Mouse (Mus musculus) embryo, embryonic 11.5 days (tissue): ENCODE results near the gene Ndc1.

Source experiments
- DNase-seq: peaks from one replicate; pipeline ENCODE4 v3.0.0-alpha.2; 2012; ENCODE audit warnings: low read depth, low spot score

The Ndc1 gene

DNA sequence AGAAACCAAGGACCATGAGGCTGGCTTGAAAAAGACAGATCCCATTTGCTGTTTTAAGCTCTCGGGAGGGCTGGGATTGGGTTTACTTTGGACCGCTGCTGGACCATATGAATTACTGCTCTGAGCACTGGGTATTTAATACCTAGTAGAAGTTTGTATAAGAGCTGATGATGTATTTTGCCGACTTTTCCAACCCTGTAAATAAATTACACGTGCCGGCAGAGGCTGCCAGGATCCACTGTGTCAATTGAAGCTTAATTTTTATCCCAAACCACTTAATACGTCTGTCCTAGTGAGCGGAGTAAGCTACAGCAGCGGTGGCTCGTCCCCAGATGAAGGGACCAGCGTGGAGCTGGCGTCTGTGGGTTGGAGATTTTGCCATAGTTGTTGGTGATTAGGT is 74.7 kb downstream of the Ndc1 start:
- DNase-seq = no peak

- DNase-seq = no peak
These were observed 75.4 kb downstream of the Ndc1 start for GRCm38 (mm10) chr4:107442891-107443483.

GRCm38 (mm10) chr4:107443621-107444020 is 76.0 kb downstream of the Ndc1 start:
- DNase-seq = no peak

DNA sequence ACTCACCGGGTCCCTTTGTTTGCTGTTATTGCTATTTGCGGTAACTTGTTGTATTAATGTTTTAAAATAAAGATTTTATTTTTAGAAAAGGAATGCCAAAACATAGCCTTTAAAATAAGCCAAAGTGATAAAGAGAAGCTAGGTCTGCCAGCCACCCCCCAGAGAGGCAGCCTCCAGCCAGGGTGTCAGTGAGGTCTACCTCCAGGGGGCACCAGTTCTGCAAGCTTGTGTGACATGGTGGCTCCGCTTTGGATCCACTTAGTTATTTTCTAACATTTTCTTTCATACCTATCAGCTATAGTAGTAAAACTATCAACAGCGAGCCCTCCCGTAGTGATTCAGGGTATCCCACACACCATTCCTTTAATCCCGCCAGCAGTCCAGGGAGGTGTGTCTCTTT is 80.9 kb downstream of the Ndc1 start:
- no peak for DNase-seq

GRCm38 (mm10) chr4:107449519-107449918 is 81.9 kb downstream of the Ndc1 start:
- DNase-seq = no peak

DNA sequence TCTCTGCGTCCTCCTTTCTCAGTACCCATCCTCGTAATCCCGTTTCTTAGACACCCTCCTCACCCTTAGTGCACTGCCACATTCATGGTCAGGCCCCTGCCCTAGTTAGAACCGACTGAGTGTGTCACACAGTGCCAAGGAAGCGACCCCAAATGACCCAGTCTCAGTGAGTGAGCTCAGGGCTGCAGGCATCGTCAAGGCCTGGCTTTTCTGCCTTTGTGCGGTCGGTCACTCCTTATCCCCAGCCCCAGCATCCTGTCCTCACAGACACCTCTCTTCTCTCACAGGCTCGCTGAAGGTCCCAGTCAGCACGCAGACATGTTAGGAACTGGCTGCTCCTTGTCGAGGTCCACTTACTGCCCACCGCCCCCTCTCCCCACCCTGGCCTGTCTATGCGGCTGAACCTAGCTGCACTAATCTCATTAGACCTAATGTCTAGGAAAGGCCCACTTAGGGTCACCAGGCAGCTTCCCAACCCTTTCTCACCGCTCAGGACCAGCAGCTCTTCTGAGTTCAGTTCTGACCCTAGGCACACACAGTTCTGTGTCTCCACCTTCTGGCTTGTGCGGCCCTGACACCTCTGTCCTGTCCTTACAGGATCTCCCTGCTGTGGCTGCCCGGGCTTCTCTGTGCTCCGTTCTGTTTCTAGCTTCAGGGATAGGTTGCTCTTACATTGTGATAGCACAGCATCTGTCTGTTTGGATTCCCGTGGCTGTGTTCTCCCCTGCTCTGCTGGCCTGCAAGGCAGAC is 84.9 kb downstream of the Ndc1 start:
- no peak for DNase-seq

- peak; percentile 81 for DNase-seq
These were observed 85.8 kb downstream of the Ndc1 start for GRCm38 (mm10) chr4:107453141-107453984.

DNA sequence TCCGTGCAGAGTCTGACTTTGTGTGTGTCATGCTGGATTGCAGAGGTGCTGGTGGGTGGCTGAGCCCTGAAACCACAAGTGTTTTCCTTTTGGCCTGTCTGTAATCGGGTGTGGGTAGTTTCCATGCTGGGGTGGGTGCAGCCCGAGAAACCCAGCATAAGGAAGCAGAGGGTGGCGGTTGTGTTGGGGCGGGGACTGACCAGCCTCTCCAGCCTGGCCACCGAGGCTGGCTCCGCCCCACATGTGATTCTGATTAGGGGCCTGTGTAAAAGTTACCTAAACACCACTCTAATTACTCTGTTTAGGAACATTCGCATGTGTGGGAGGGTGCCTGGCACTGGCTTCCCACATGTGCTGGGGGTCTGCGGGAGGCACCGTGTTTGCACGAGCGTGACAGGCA is 90.0 kb downstream of the Ndc1 start:
- DNase-seq = no peak

DNA sequence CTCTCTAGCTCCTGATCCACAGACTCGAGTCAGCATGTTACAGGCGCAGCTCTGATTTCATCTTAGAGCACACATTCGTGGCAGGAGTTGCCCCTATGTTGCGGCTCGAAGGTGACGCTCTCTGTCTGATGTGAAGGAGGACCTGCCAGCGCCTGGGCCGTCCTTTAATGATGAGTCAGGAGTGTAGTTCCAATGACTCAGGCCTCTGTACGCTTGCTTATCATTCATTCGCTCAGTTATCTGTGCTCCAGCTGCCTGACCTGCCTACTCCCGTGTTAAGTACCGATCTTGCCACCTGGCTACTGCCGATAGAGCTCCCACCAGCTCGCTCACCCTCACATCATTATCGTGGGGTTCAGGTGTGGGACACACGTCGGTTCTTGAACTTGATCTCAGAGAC is 91.3 kb downstream of the Ndc1 start:
- no peak for DNase-seq

DNA sequence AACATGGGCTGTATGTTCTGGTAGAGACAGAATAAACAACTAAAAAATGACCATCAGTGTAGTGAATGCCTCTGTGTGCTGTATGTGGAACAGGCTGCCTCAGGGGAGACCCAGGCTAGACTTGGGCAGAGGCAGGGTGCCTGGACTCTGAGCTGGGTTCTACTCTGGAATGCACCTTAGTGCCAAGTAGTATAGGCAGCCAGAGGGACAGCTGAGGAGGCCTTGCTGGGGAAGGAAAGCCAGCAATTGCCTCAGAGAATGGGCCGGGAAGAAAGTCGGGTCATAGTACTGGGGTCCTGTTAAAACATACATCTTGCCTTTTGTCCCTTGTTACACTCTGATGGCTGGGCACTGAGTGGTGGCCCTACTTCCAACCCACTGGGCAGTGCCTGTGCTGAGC is 91.9 kb downstream of the Ndc1 start:
- no peak for DNase-seq

DNA sequence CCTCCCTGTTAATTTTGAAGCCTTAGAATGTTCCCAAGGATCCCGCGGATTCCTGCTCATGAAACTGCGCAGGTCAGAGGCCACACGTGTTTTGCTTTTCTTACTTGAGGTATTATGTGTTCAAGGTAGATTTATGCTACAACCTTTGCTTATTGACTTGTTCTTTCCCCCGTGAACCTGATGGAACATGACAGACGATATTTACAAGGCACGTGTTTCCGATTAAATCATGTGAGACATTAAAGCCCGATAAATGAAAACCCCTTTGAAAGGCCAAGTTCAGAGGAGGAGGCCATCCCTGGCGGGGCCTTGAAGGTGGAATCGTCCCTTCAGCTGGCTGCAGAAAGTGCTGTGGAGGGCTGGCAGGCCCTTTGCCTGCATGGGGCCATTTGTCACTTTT is 92.9 kb downstream of the Ndc1 start:
- DNase-seq = peak; percentile 61
